Mouse (Mus musculus) ES-Bruce4 (cell line): ENCODE data around the gene 2310057J18Rik.

Source experiments
- CTCF ChIP-seq: IDR thresholded peaks from one replicate; pipeline ENCODE4 v1.8.1; 2011; ENCODE audit warnings: low read depth, low read length
- EP300 ChIP-seq: IDR thresholded peaks from 2 replicates; pipeline ENCODE4 v1.6.1; 2011; ENCODE audit warnings: low read depth, low read length; ENCODE audit not compliant: insufficient read depth
- POLR2A ChIP-seq: IDR thresholded peaks from one replicate; pipeline ENCODE4 v1.8.1; 2011; ENCODE audit warnings: low read length; ENCODE audit not compliant: insufficient read depth

- TF ChIP-seq POLR2A (no peak), CTCF (no peak), EP300 (no peak)
Measured at GRCm38 (mm10) chr10:28954515-28954914, 31.6 kb downstream of the 2310057J18Rik start.
